Mouse (Mus musculus) stomach, embryonic 16.5 days (tissue): ENCODE data around the gene Gabra5. TPM values are rescaled to one million over a fixed set of nuclear protein-coding genes. Genes with fewer than 3 reads are reported as not detected.

Experiments used
- ATAC-seq: fragments of 200-750 bp; cut with Nextera tagmentation; 2 replicates; pipeline ENCODE4 v1.8.0; 2017; ENCODE audit warnings: moderate number of reproducible peaks, moderate TSS enrichment; ENCODE audit not compliant: insufficient read depth, low FRiP score
- H3K27ac ChIP-seq: fragments of 300-500 bp; sonication (generic); 2 replicates; pipeline ENCODE4 v1.5.1; 2014; ENCODE audit warnings: low read length
- H3K27me3 ChIP-seq: fragments of 300-500 bp; sonication (generic); 2 replicates; pipeline ENCODE4 v1.6.1; 2014; ENCODE audit warnings: low read length, control low read depth, mixed read lengths; ENCODE audit not compliant: control insufficient read depth, insufficient read depth
- H3K36me3 ChIP-seq: fragments of 300-500 bp; sonication (generic); 2 replicates; pipeline ENCODE4 v1.6.1; 2014; ENCODE audit warnings: low read length; ENCODE audit not compliant: control insufficient read depth, insufficient read depth
- H3K4me1 ChIP-seq: fragments of 300-500 bp; sonication (generic); 2 replicates; pipeline ENCODE4 v1.6.1; 2014; ENCODE audit warnings: low read length, control low read depth, mixed read lengths; ENCODE audit not compliant: control insufficient read depth, insufficient read depth
- H3K4me2 ChIP-seq: fragments of 300-500 bp; sonication (generic); 2 replicates; pipeline ENCODE4 v1.6.1; 2014; ENCODE audit warnings: low read depth, low read length, mixed read lengths
- H3K4me3 ChIP-seq: fragments of 300-500 bp; sonication (generic); replicated peaks from 2 replicates; pipeline ENCODE4 v1.5.1; 2014; ENCODE audit warnings: mild to moderate bottlenecking, low read length
- H3K9ac ChIP-seq: fragments of 300-500 bp; sonication (generic); 2 replicates; pipeline ENCODE4 v1.6.1; 2014; ENCODE audit warnings: low read length
- H3K9me3 ChIP-seq: fragments of 300-500 bp; sonication (generic); replicated peaks from 2 replicates; pipeline ENCODE4 v1.6.1; 2016; ENCODE audit warnings: low read length, control low read depth; ENCODE audit not compliant: control insufficient read depth
- WGBS: fragments of 180-500 bp; shearing (Covaris S2); extraction: QIAGEN DNeasy Blood & Tissue Kit; methylation state at CpG from one replicate; pipeline ENCODE4 v1.1.7; 2014; 5-methylcytosine and 5-hydroxymethylcytosine counted together
- polyA plus RNA-seq: library from polyadenylated mRNA; unstranded; fragments of >200 nt; fragmentation: Nextera tagmentation; extraction: Ambion mirVana; gene quantifications from 2 replicates; pipeline ENCODE4 v1.2.1, GENCODE M21; 2015

Gabra5 gene
- 0.29 and 0.32 TPM in 2 replicates for polyA plus RNA-seq

DNA sequence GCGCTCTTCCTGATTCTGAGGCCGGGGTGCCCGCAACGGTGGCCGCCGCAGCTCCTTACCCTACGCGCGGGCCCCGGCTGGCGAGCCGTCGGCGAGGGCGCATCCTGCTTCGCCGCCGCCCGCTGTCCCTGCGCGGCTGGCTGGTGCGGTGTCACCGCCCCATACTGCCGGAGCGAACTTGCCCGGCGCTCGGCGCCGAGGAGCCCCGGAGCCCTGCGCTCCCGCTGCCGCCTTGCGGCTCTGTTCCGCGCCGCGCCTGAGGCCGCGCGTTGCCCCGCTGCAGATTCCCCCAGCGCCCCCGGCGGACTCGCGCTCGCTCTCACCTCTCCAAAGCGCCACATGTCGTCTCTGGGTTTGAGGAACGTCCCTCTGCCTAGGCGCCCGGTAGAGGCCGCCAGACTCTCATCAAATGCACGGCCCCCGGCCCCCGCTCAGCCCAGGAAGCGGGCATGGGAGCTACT is at the start of gene Gabra5:
Gabra5 (minus strand) TSS at position 379 of the 461 bp plus-strand sequence.
- under 1% methylated on average over 59 of the region's 59 CpGs for WGBS
- no peaks in the 10 kb centered on the region for H3K4me1 ChIP-seq
- peaks cover 48% of the 10 kb centered on the region for H3K27me3 ChIP-seq
- H3K9ac ChIP-seq, result peak within 1 kb of the TSS; percentile 11; the same call in 1 of the 2 replicates
- peak within 1 kb of the TSS; percentile 62 for H3K4me2 ChIP-seq
- H3K4me3 ChIP-seq, result peak within 1 kb of the TSS; percentile 40
- no peak within 1 kb of the TSS for H3K27ac ChIP-seq
- H3K36me3 ChIP-seq, result no peaks in the 10 kb centered on the region
- peak; percentile 50; the same call in 1 of the 2 replicates for ATAC-seq
- H3K9me3 ChIP-seq, result no peaks in the 10 kb centered on the region

DNA sequence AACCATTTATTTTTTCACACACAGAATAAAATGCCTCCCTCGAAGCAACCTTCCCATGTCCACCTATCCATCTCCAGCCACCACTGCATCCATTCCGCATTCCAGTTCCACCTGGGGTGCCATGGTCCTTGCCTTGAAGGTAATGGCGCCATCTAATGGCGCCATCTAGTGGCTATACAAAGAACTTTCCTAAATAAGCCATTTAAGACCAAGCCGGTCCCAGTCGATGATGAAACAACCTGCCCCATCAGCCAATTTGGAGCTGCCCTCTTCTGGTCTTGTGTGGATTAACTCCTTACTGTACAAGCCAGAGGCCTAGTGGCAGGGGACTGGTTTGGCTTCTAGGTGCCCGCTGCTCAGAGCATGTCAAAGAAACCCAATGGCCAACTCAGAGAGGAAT is 28.7 kb upstream of the Gabra5 start:
- H3K27ac ChIP-seq, result no peak overlapping the region
- ATAC-seq, result no peak

DNA sequence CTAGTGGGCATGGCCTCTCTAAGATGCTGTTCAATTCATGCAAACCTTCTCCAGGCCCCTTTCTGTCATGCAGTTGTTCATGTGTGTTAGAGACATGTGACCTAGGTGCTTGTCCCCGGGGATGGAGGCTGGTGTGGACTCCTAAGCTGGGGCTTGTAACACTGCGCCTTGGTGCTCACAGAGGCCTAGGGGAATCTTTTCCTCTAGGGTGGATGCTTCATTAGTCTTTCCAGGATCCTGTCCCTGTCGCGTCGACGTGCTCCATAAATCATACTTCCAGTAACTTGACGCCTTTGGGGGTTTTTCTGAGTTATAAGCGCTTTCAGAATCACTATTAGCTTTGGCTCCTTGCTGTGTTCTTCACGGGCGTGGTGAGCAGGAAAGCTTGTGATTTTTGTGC is 22.8 kb upstream of the Gabra5 start:
- WGBS, result 53% methylated on average over 10 of the region's 10 CpGs
- ATAC-seq, result no peak

More for the DNA sequence above, 28.7 kb upstream of the Gabra5 start:
- Histone ChIP-seq H3K4me1 (no peaks in the 10 kb centered on the region), H3K27me3 (no peaks in the 10 kb centered on the region), H3K4me3 (no peak overlapping the region), H3K36me3 (no peaks in the 10 kb centered on the region), H3K9me3 (no peaks in the 10 kb centered on the region), H3K9ac (no peak overlapping the region), H3K4me2 (no peak overlapping the region)
- WGBS, result 20% methylated on average over 7 of the region's 7 CpGs

DNA sequence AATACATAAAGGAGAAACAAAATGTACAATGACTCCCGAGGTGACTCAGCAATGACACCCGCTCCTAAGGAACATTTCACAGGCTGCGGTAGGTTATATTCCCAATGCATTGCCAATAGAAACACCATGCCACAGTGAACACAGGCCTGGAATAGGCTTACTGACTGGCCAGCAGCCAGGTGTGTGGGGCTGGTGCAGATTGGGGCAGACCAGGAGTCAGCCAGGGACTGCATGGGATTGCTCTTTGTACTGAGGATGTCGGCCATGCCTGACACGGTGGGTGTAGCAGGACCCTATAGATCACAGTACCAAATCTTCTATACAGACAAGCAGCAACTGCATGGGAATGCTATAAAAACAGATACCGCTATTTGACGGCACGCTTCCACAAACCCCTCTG is 20.1 kb upstream of the Gabra5 start:
- no peak for ATAC-seq
- H3K27ac ChIP-seq, result no peak overlapping the region
- H3K4me2 ChIP-seq, result no peak overlapping the region
- 93% methylated on average over 8 of the region's 8 CpGs for WGBS
- no peaks in the 10 kb centered on the region for H3K36me3 ChIP-seq
- H3K9me3 ChIP-seq, result no peaks in the 10 kb centered on the region
- no peak overlapping the region for H3K4me3 ChIP-seq
- H3K27me3 ChIP-seq, result no peaks in the 10 kb centered on the region
- no peaks in the 10 kb centered on the region for H3K4me1 ChIP-seq
- no peak overlapping the region for H3K9ac ChIP-seq

More for the DNA sequence above, 22.8 kb upstream of the Gabra5 start:
- H3K4me2 ChIP-seq, result no peak overlapping the region
- no peaks in the 10 kb centered on the region for H3K27me3 ChIP-seq
- H3K4me1 ChIP-seq, result no peaks in the 10 kb centered on the region
- no peak overlapping the region for H3K9ac ChIP-seq
- H3K9me3 ChIP-seq, result no peaks in the 10 kb centered on the region
- no peak overlapping the region for H3K4me3 ChIP-seq
- H3K27ac ChIP-seq, result no peak overlapping the region
- H3K36me3 ChIP-seq, result no peaks in the 10 kb centered on the region

DNA sequence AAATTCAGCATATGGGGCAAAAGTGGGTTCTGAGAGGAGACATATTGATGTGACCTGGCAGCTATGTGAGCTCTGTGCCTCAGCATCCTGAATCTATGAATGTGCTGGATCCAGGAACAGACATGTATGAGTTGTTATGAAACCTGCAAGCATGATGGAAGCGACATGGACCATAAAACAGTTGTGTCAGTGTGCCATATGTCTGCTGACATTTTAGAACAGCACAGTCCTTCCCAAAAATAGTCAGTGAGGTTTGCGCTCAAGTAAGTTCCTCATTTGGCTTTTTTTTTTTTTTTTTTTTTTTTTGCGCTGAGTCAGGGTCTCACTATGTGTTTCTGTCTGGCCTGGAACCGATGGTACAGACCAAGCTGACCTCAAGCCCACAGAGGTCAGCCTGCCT is 19.6 kb upstream of the Gabra5 start:
- Histone ChIP-seq H3K4me3 (no peak overlapping the region), H3K36me3 (no peaks in the 10 kb centered on the region), H3K27me3 (no peaks in the 10 kb centered on the region), H3K4me2 (no peak overlapping the region), H3K9me3 (no peaks in the 10 kb centered on the region), H3K27ac (no peak overlapping the region), H3K9ac (no peak overlapping the region), H3K4me1 (no peaks in the 10 kb centered on the region)
- no peak for ATAC-seq
- WGBS, result 84% methylated on average over 4 of the region's 4 CpGs

DNA sequence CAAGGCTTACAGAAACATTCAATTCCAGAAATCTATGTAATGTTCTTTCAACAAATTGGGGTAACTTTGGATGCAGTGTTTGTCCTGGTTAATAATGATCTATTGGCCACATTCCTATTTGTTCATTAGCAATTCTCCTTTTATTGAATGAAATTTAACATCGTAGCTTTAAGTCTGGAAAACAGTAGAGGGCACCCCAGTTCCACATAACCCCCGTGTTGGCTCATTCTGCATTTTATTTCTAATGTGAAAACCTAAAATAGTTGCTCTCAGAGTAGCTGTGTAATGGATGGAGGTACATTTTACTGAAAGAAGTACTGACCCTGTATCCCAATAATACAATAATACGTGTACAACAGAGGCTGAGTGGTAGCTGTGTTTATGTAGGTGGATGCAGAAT is 3.1 kb upstream of the Gabra5 start:
- Histone ChIP-seq H3K9ac (no peak overlapping the region), H3K4me3 (no peak overlapping the region), H3K27ac (no peak overlapping the region), H3K4me1 (no peaks in the 10 kb centered on the region), H3K36me3 (no peaks in the 10 kb centered on the region), H3K9me3 (no peaks in the 10 kb centered on the region), H3K4me2 (no peak overlapping the region), H3K27me3 (peaks cover 34% of the 10 kb centered on the region)
- ATAC-seq, result no peak
- 24% methylated on average over 3 of the region's 3 CpGs for WGBS

DNA sequence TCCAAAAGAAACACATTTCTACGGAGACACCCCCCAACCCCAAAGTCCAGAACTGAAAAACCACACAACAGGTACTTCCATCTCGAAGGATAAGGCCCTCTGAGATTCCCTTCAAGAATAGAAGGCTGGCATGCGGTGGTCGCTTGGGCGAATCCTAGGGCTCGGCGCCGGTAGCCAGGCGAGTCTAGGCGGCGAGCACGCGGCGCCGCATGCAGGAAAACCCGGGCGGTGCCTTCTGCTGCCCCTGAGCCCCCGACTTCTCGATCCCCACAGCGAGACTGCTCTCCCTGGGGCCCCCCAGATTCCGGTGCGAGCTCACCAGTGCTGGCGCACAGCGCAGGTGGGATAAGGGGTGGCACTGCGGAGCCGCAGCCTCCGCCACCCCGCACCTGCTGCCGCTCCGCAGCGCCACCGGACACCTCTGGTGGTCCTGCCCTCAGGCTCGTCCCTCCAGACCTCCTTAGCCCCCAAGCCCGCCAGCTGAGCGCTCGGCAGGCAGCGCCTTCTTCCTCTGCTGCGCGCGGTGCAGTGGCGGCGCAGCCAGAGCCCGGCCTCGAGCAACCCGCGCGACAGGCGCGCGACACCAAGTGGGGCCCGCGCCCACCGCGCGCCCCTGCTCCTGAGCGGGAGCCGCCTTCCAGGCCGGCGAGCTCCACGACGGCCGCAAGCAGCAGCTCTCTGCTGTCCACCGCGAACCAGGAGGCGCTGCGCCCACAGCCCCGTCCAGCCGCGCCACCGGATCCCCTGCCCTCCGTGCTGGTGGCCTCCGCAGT is 813 bp downstream of the Gabra5 start:
- H3K27me3 ChIP-seq, result peaks cover 48% of the 10 kb centered on the region
- no peaks in the 10 kb centered on the region for H3K9me3 ChIP-seq
- ATAC-seq, result peak; percentile 40; the same call in 1 of the 2 replicates
- H3K36me3 ChIP-seq, result no peaks in the 10 kb centered on the region
- no peaks in the 10 kb centered on the region for H3K4me1 ChIP-seq
- 2% methylated on average over 67 of the region's 72 CpGs for WGBS
- H3K4me3 ChIP-seq, result peak overlapping the region; percentile 40
- peak overlapping the region; percentile 11; the same call in 1 of the 2 replicates for H3K9ac ChIP-seq
- peak overlapping the region; percentile 62 for H3K4me2 ChIP-seq
- no peak overlapping the region for H3K27ac ChIP-seq

DNA sequence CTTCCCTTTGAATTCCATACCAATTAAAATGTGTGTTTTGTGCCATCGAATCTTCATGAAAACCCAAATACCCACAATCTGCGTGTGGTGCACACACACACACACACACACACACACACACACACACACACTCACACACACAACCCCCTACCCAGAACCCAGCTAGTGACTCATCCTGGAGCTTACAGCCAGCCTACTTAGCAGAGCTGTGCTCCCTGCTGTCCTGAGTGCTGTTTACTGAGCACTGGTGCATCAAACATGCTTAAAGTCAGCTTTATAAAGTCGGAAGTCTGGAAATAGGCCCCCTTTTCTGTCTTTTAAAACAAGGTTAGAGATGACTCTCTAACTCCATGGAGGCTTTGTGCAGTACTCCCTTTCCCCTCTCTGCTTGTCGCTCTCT is 7.0 kb downstream of the Gabra5 start:
- 75% methylated on average over 4 of the region's 4 CpGs for WGBS
- Histone ChIP-seq H3K36me3 (no peaks in the 10 kb centered on the region), H3K4me3 (no peak overlapping the region), H3K9me3 (no peaks in the 10 kb centered on the region), H3K27ac (no peak overlapping the region), H3K4me2 (no peak overlapping the region), H3K4me1 (no peaks in the 10 kb centered on the region), H3K27me3 (peaks cover 12% of the 10 kb centered on the region), H3K9ac (no peak overlapping the region)
- ATAC-seq, result no peak

DNA sequence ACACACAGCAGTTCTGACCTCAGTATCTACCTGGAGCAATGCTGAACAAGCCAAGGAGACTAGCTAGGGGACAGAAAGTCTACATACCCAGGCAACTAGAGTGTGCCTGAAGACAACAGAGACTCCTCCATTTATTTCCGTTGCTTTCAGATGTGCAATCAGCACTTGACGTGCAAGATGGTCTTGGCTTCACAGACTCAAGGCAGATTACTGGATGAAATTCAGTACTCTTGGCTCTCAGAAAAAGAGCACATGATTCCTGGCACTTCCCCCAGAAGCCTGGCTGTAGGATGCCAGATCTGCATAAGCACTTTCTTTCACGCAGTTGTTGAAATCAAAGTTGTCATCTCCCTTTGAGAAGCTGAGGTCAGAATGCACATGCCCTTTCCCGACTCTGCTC is 18.1 kb downstream of the Gabra5 start:
- H3K27ac ChIP-seq, result no peak overlapping the region
- no peak for ATAC-seq
- H3K9me3 ChIP-seq, result no peaks in the 10 kb centered on the region
- H3K4me3 ChIP-seq, result no peak overlapping the region
- no peaks in the 10 kb centered on the region for H3K36me3 ChIP-seq
- H3K27me3 ChIP-seq, result no peaks in the 10 kb centered on the region
- H3K4me2 ChIP-seq, result no peak overlapping the region
- no peak overlapping the region for H3K9ac ChIP-seq
- 62% methylated on average over 4 of the region's 4 CpGs for WGBS
- no peaks in the 10 kb centered on the region for H3K4me1 ChIP-seq
